Mouse (Mus musculus) intestine, embryonic 14.5 days (tissue): ENCODE results near the gene Gm20696. TPM values are rescaled to one million over a fixed set of nuclear protein-coding genes. Genes with fewer than 3 reads are reported as not detected.

Source experiments
- ATAC-seq: fragments of 200-750 bp; cut with Nextera tagmentation; replicated peaks from 2 replicates; pipeline ENCODE4 v1.8.0; 2017; ENCODE audit warnings: low read depth, moderate number of reproducible peaks, moderate TSS enrichment, moderate library complexity; ENCODE audit not compliant: low FRiP score, low TSS enrichment
- DNase-seq: peaks from one replicate; pipeline ENCODE4 v3.0.0-alpha.2; 2018; ENCODE audit warnings: low spot score
- H3K27ac ChIP-seq: fragments of 300-500 bp; sonication (generic); 2 replicates; pipeline ENCODE4 v1.5.1; 2014; ENCODE audit warnings: low read depth, mild to moderate bottlenecking, control low read depth
- H3K27me3 ChIP-seq: fragments of 300-500 bp; sonication (generic); replicated peaks from 2 replicates; pipeline ENCODE4 v1.6.1; 2014; ENCODE audit warnings: low read length, control low read depth; ENCODE audit not compliant: control insufficient read depth, insufficient read depth
- H3K36me3 ChIP-seq: fragments of 300-500 bp; sonication (generic); 2 replicates; pipeline ENCODE4 v1.6.1; 2014; ENCODE audit warnings: low read length, control low read depth; ENCODE audit not compliant: control insufficient read depth, insufficient read depth
- H3K4me1 ChIP-seq: fragments of 300-500 bp; sonication (generic); replicated peaks from 2 replicates; pipeline ENCODE4 v1.6.1; 2014; ENCODE audit warnings: low read length, control low read depth, mixed read lengths; ENCODE audit not compliant: control insufficient read depth, insufficient read depth
- H3K4me2 ChIP-seq: fragments of 300-500 bp; sonication (generic); 2 replicates; pipeline ENCODE4 v1.6.1; 2014; ENCODE audit warnings: low read length
- H3K4me3 ChIP-seq: fragments of 300-500 bp; sonication (generic); 2 replicates; pipeline ENCODE4 v1.5.1; 2014; ENCODE audit warnings: low read depth, low read length, control low read depth, mixed read lengths
- H3K9ac ChIP-seq: fragments of 300-500 bp; sonication (generic); 2 replicates; pipeline ENCODE4 v1.6.1; 2014; ENCODE audit warnings: mild to moderate bottlenecking, low read length
- H3K9me3 ChIP-seq: fragments of 300-500 bp; sonication (generic); 2 replicates; pipeline ENCODE4 v1.6.1; 2016; ENCODE audit warnings: low read length, control low read depth; ENCODE audit not compliant: control insufficient read depth
- WGBS: fragments of 180-500 bp; shearing (Covaris S2); extraction: QIAGEN DNeasy Blood & Tissue Kit; methylation state at CpG from one replicate; pipeline ENCODE4 v1.1.7; 2014; 5-methylcytosine and 5-hydroxymethylcytosine counted together
- polyA plus RNA-seq: library from polyadenylated mRNA; unstranded; fragments of >200 nt; fragmentation: Nextera tagmentation; extraction: Ambion mirVana; gene quantifications from 2 replicates; pipeline ENCODE4 v1.2.1, GENCODE M21; 2014

The Gm20696 gene
- polyA plus RNA-seq, 1 experiment from 2014 or later = 6.9 TPM

GRCm38 (mm10) chr6:99402941-99403340 is 263.7 kb downstream of the Gm20696 start:
- Histone ChIP-seq H3K4me1 (peaks cover 27% of the 10 kb centered on the region), H3K9ac (no peak overlapping the region), H3K36me3 (peaks cover 6% of the 10 kb centered on the region; the same call in 1 of the 2 replicates), H3K27me3 (no peaks in the 10 kb centered on the region), H3K9me3 (no peaks in the 10 kb centered on the region), H3K4me2 (no peak overlapping the region), H3K27ac (no peak overlapping the region), H3K4me3 (no peak overlapping the region)
- WGBS = 41% methylated on average over 9 of the region's 9 CpGs
- DNase-seq = no peak
- no peak for ATAC-seq

GRCm38 (mm10) chr6:99402370-99402769 is 264.2 kb downstream of the Gm20696 start:
- ATAC-seq (no peak), DNase-seq (no peak)
- 58% methylated on average over 3 of the region's 3 CpGs for WGBS
- Histone ChIP-seq H3K4me1 (peaks cover 27% of the 10 kb centered on the region), H3K27me3 (no peaks in the 10 kb centered on the region), H3K27ac (no peak overlapping the region), H3K4me2 (no peak overlapping the region), H3K9me3 (no peaks in the 10 kb centered on the region), H3K9ac (no peak overlapping the region), H3K4me3 (no peak overlapping the region), H3K36me3 (peaks cover 6% of the 10 kb centered on the region; the same call in 1 of the 2 replicates)

GRCm38 (mm10) chr6:99401801-99402200 is 264.8 kb downstream of the Gm20696 start:
- peaks cover 27% of the 10 kb centered on the region for H3K4me1 ChIP-seq
- ATAC-seq = no peak; the same call in 1 of the 2 replicates
- H3K36me3 ChIP-seq = peaks cover 6% of the 10 kb centered on the region; the same call in 1 of the 2 replicates
- H3K27ac ChIP-seq = no peak overlapping the region
- DNase-seq = no peak
- H3K27me3 ChIP-seq = no peaks in the 10 kb centered on the region
- WGBS = 67% methylated on average over 6 of the region's 6 CpGs
- no peak overlapping the region for H3K4me3 ChIP-seq
- H3K4me2 ChIP-seq = no peak overlapping the region
- H3K9ac ChIP-seq = no peak overlapping the region
- H3K9me3 ChIP-seq = no peaks in the 10 kb centered on the region

DNA sequence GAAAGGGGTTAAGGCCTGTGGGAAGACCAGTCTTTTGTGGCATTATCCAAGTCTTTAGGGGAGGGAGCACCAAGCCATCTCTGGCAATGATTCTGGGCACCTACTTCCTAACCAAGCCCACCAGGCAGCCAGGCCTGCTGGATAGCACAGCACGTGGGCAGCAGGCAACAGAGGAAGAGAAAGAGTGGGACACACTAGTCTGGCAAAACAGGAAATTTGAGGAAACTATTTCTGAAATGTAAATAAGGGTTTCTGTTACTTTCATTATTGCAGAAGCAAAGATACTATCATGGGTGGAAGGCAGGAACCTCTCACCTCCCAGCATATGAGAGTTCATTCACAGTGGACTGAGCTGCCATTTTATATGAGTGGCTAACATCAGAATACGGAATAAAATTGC is 265.4 kb downstream of the Gm20696 start:
- H3K27ac ChIP-seq = no peak overlapping the region
- no peaks in the 10 kb centered on the region for H3K27me3 ChIP-seq
- H3K9ac ChIP-seq = no peak overlapping the region
- no peaks in the 10 kb centered on the region for H3K9me3 ChIP-seq
- ATAC-seq (no peak), DNase-seq (no peak)
- H3K36me3 ChIP-seq = peaks cover 6% of the 10 kb centered on the region; the same call in 1 of the 2 replicates
- 30% methylated on average over 2 of the region's 2 CpGs for WGBS
- H3K4me2 ChIP-seq = no peak overlapping the region
- no peak overlapping the region for H3K4me3 ChIP-seq
- peaks cover 21% of the 10 kb centered on the region for H3K4me1 ChIP-seq

DNA sequence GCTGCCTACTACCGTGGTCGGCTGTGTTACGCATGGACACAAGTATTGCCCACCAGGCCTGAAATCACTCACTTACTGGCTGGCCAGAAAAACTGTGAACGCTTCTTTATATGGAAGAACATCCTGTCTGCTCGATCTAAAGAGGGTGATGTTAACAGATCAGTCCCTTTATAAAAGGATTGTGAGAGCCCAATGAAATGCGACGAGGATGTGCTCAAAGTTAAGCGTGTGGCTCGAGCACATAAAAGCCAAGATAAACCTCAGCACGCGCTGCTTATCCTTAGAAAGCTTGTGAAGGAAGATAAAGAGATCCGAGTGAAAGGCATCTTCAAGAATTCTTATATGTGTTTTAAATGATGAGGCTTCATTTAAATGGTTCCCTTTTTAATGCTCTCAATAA is 270.9 kb downstream of the Gm20696 start:
- H3K4me3 ChIP-seq = no peak overlapping the region
- no peaks in the 10 kb centered on the region for H3K4me1 ChIP-seq
- no peaks in the 10 kb centered on the region for H3K9me3 ChIP-seq
- ATAC-seq (no peak), DNase-seq (no peak)
- no peak overlapping the region for H3K9ac ChIP-seq
- 73% methylated on average over 12 of the region's 12 CpGs for WGBS
- H3K36me3 ChIP-seq = peaks cover 6% of the 10 kb centered on the region; the same call in 1 of the 2 replicates
- no peaks in the 10 kb centered on the region for H3K27me3 ChIP-seq
- H3K27ac ChIP-seq = no peak overlapping the region
- no peak overlapping the region for H3K4me2 ChIP-seq

GRCm38 (mm10) chr6:99394801-99395200 is 271.8 kb downstream of the Gm20696 start:
- Histone ChIP-seq H3K4me3 (no peak overlapping the region), H3K36me3 (peaks cover 6% of the 10 kb centered on the region; the same call in 1 of the 2 replicates), H3K9ac (no peak overlapping the region), H3K4me2 (no peak overlapping the region), H3K9me3 (no peaks in the 10 kb centered on the region), H3K27ac (no peak overlapping the region), H3K27me3 (no peaks in the 10 kb centered on the region), H3K4me1 (no peaks in the 10 kb centered on the region)
- DNase-seq = no peak
- ATAC-seq = no peak
- 47% methylated on average over 5 of the region's 5 CpGs for WGBS

- H3K9me3 ChIP-seq = no peaks in the 10 kb centered on the region
- no peak for DNase-seq
- WGBS = 95% methylated on average over 6 of the region's 6 CpGs
- H3K4me3 ChIP-seq = no peak overlapping the region
- peaks cover 4% of the 10 kb centered on the region; the same call in 1 of the 2 replicates for H3K4me1 ChIP-seq
- H3K27ac ChIP-seq = no peak overlapping the region
- H3K9ac ChIP-seq = no peak overlapping the region
- no peaks in the 10 kb centered on the region for H3K36me3 ChIP-seq
- H3K4me2 ChIP-seq = no peak overlapping the region
- H3K27me3 ChIP-seq = no peaks in the 10 kb centered on the region
- no peak for ATAC-seq
Observed at GRCm38 (mm10) chr6:99392484-99392883, 274.1 kb downstream of the Gm20696 start.

DNA sequence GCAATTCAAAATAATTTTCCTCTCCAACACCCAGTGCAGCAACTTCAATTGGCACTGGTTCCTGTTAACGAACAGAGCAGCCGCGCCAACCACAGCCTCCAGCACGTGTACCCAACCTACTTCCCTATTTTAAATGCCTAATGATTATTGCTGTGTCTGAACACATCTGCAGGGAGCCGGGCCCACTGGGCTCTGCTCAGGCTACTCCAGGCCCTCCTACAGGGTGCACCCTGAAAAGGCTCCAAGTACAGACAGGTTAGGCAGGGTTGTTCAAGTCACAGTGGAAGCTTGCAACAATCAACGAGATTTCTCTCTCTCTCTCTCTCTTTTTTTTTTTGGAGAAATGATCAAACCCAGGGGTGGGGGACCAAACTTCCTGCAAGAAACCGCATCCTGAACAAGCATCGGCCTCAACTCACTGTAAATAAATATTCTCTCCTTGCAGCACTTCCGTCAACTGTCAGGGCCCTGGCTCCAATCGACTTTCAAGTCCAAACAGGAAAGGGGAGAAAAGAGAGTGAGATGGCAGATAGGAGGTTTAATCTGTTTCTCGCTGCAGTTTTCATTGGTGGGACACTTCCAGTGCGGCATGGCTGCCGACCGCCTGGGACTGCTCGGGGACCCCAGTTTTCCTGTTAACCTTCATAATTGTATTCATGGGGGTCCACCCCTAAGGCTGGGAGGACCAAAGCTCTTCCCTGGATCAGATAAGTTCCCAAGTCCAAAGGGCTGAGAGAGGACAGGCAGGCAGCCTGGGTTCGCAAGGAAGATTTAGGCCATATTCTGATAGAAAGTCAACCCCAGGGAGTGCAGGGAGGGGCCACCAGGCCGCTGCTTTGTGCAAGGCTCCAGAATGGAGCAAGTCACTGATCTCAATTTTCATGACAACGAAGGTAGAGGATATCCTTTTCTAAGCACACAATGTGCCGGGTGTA is 277.6 kb downstream of the Gm20696 start:
- DNase-seq = no peak
- ATAC-seq = no peak
- Histone ChIP-seq H3K4me3 (no peak overlapping the region), H3K9ac (no peak overlapping the region), H3K4me2 (no peak overlapping the region), H3K27me3 (no peaks in the 10 kb centered on the region), H3K4me1 (peaks cover 4% of the 10 kb centered on the region; the same call in 1 of the 2 replicates), H3K36me3 (no peaks in the 10 kb centered on the region), H3K27ac (no peak overlapping the region), H3K9me3 (no peaks in the 10 kb centered on the region)
- WGBS = 73% methylated on average over 19 of the region's 19 CpGs
